Mouse (Mus musculus) midbrain, embryonic 11.5 days (tissue): ENCODE data around the gene Clec2e. TPM values are rescaled to one million over a fixed set of nuclear protein-coding genes. Genes with fewer than 3 reads are reported as not detected.
"Not testable (repeated sequence)": the region's sequence is repeated elsewhere in the genome, so short reads cannot be mapped to it uniquely, and the experiment has no call there.

ENCODE experiments used
- ATAC-seq: fragments of 200-750 bp; cut with Nextera tagmentation; 2 replicates; pipeline ENCODE4 v1.8.0; 2017; ENCODE audit warnings: moderate TSS enrichment, moderate library complexity; ENCODE audit not compliant: low FRiP score
- DNase-seq: peaks from one replicate; pipeline ENCODE4 v3.0.0; 2015; ENCODE audit warnings: low spot score; ENCODE audit errors: missing footprints
- H3K27ac ChIP-seq: fragments of 300-500 bp; sonication (generic); 2 replicates; pipeline ENCODE4 v1.5.1; 2014; ENCODE audit warnings: low read depth, low read length
- H3K27me3 ChIP-seq: fragments of 300-500 bp; sonication (generic); 2 replicates; pipeline ENCODE4 v1.6.1; 2014; ENCODE audit warnings: mild to moderate bottlenecking, low read length, moderate library complexity, mixed read lengths; ENCODE audit not compliant: control insufficient read depth, insufficient read depth
- H3K36me3 ChIP-seq: fragments of 300-500 bp; sonication (generic); 2 replicates; pipeline ENCODE4 v1.6.1; 2014; ENCODE audit warnings: mild to moderate bottlenecking, low read length, moderate library complexity, mixed read lengths; ENCODE audit not compliant: control insufficient read depth, insufficient read depth
- H3K4me1 ChIP-seq: fragments of 300-500 bp; sonication (generic); 2 replicates; pipeline ENCODE4 v1.6.1; 2014; ENCODE audit warnings: low read length; ENCODE audit not compliant: control insufficient read depth, insufficient read depth
- H3K4me2 ChIP-seq: fragments of 300-500 bp; sonication (generic); 2 replicates; pipeline ENCODE4 v1.6.1; 2014; ENCODE audit warnings: mild to moderate bottlenecking, moderate library complexity
- H3K4me3 ChIP-seq: fragments of 300-500 bp; sonication (generic); 2 replicates; pipeline ENCODE4 v1.5.1; 2014; ENCODE audit warnings: low read depth, low read length
- H3K9ac ChIP-seq: fragments of 300-500 bp; sonication (generic); 2 replicates; pipeline ENCODE4 v1.6.1; 2014; ENCODE audit warnings: low read length
- H3K9me3 ChIP-seq: fragments of 300-500 bp; sonication (generic); 2 replicates; pipeline ENCODE4 v1.6.1; 2016; ENCODE audit warnings: low read length; ENCODE audit not compliant: control insufficient read depth
- WGBS: fragments of 180-500 bp; shearing (Covaris S2); extraction: QIAGEN DNeasy Blood & Tissue Kit; methylation state at CpG from one replicate; pipeline ENCODE4 v1.1.7; 2014; 5-methylcytosine and 5-hydroxymethylcytosine counted together
- polyA plus RNA-seq: library from polyadenylated mRNA; unstranded; fragments of >200 nt; fragmentation: Nextera tagmentation; extraction: Ambion mirVana; gene quantifications from 2 replicates; pipeline ENCODE4 v1.2.1, GENCODE M21; 2014

Clec2e gene
- polyA plus RNA-seq, 1 experiment from 2014 or later, result not detected

GRCm38 (mm10) chr6:129112526-129112925, 11.8 kb upstream of the Clec2e start:
- no peaks in the 10 kb centered on the region for H3K9me3 ChIP-seq
- 84% methylated on average over 1 of the region's 1 CpGs for WGBS
- H3K4me3 ChIP-seq, result no peak overlapping the region
- no peak for DNase-seq
- no peaks in the 10 kb centered on the region for H3K4me1 ChIP-seq
- no peak for ATAC-seq
- no peaks in the 10 kb centered on the region for H3K27me3 ChIP-seq
- no peak overlapping the region for H3K27ac ChIP-seq
- no peak overlapping the region for H3K4me2 ChIP-seq
- H3K9ac ChIP-seq, result no peak overlapping the region
- H3K36me3 ChIP-seq, result no peaks in the 10 kb centered on the region

GRCm38 (mm10) chr6:129107916-129108315, 7.2 kb upstream of the Clec2e start:
- ATAC-seq (no peak), DNase-seq (no peak)
- H3K27ac ChIP-seq, result no peak overlapping the region
- H3K27me3 ChIP-seq, result no peaks in the 10 kb centered on the region
- H3K4me1 ChIP-seq, result no peaks in the 10 kb centered on the region
- H3K4me2 ChIP-seq, result no peak overlapping the region
- no peak overlapping the region for H3K4me3 ChIP-seq
- H3K9ac ChIP-seq, result no peak overlapping the region
- H3K36me3 ChIP-seq, result no peaks in the 10 kb centered on the region
- H3K9me3 ChIP-seq, result no peaks in the 10 kb centered on the region

GRCm38 (mm10) chr6:129102858-129103555, 2.3 kb upstream of the Clec2e start:
- Histone ChIP-seq H3K9me3 (no peaks in the 10 kb centered on the region), H3K9ac (no peak overlapping the region), H3K4me1 (no peaks in the 10 kb centered on the region), H3K36me3 (no peaks in the 10 kb centered on the region), H3K4me3 (no peak overlapping the region), H3K4me2 (no peak overlapping the region), H3K27ac (no peak overlapping the region), H3K27me3 (no peaks in the 10 kb centered on the region)
- DNase-seq (no peak), ATAC-seq (no peak)
- WGBS, result 84% methylated on average over 4 of the region's 4 CpGs

GRCm38 (mm10) chr6:129101604-129102003, 891 bp upstream of the Clec2e start:
- DNase-seq (no peak), ATAC-seq (no peak)
- WGBS, result 95% methylated on average over 1 of the region's 1 CpGs

GRCm38 (mm10) chr6:129097929-129098328, 2.8 kb downstream of the Clec2e start:
- Histone ChIP-seq H3K27ac (no peak overlapping the region), H3K9ac (no peak overlapping the region), H3K4me1 (no peaks in the 10 kb centered on the region), H3K4me3 (no peak overlapping the region), H3K4me2 (no peak overlapping the region), H3K27me3 (no peaks in the 10 kb centered on the region), H3K9me3 (no peaks in the 10 kb centered on the region), H3K36me3 (no peaks in the 10 kb centered on the region)
- ATAC-seq (no peak), DNase-seq (no peak)
- WGBS, result 53% methylated on average over 1 of the region's 1 CpGs

More at GRCm38 (mm10) chr6:129101604-129102003, 891 bp upstream of the Clec2e start:
- Histone ChIP-seq H3K27ac (no peak overlapping the region), H3K9ac (no peak overlapping the region), H3K9me3 (no peaks in the 10 kb centered on the region), H3K27me3 (no peaks in the 10 kb centered on the region), H3K4me1 (no peaks in the 10 kb centered on the region), H3K4me3 (no peak overlapping the region), H3K4me2 (no peak overlapping the region), H3K36me3 (no peaks in the 10 kb centered on the region)

- H3K4me3 ChIP-seq, result no peak overlapping the region
- H3K9me3 ChIP-seq, result no peaks in the 10 kb centered on the region
- no peak for DNase-seq
- H3K4me1 ChIP-seq, result no peaks in the 10 kb centered on the region
- H3K27me3 ChIP-seq, result no peaks in the 10 kb centered on the region
- H3K9ac ChIP-seq, result no peak overlapping the region
- H3K27ac ChIP-seq, result no peak overlapping the region
- peak; percentile 70; the same call in 1 of the 2 replicates for ATAC-seq
- H3K4me2 ChIP-seq, result no peak overlapping the region
- H3K36me3 ChIP-seq, result no peaks in the 10 kb centered on the region
These were observed 5.5 kb downstream of the Clec2e start for GRCm38 (mm10) chr6:129095166-129095565.

GRCm38 (mm10) chr6:129088596-129088995, 12.1 kb downstream of the Clec2e start:
- H3K4me1 ChIP-seq, H3K9me3 ChIP-seq, H3K4me2 ChIP-seq, DNase-seq, H3K9ac ChIP-seq, ATAC-seq, H3K27me3 ChIP-seq, H3K27ac ChIP-seq, H3K4me3 ChIP-seq, H3K36me3 ChIP-seq: not testable (repeated sequence)
- WGBS, result 94% methylated on average over 8 of the region's 8 CpGs

- Histone ChIP-seq H3K4me3 (no peak overlapping the region), H3K4me1 (no peaks in the 10 kb centered on the region), H3K27me3 (no peaks in the 10 kb centered on the region), H3K4me2 (no peak overlapping the region), H3K9me3 (no peaks in the 10 kb centered on the region), H3K27ac (no peak overlapping the region), H3K36me3 (no peaks in the 10 kb centered on the region), H3K9ac (no peak overlapping the region)
- 78% methylated on average over 1 of the region's 1 CpGs for WGBS
- ATAC-seq (no peak), DNase-seq (no peak)
These were observed 12.6 kb downstream of the Clec2e start for GRCm38 (mm10) chr6:129088161-129088560.

- not testable (repeated sequence) for H3K4me2 ChIP-seq, H3K27ac ChIP-seq, H3K9me3 ChIP-seq, DNase-seq, H3K4me3 ChIP-seq, H3K4me1 ChIP-seq, H3K9ac ChIP-seq, ATAC-seq, H3K36me3 ChIP-seq, H3K27me3 ChIP-seq
- 77% methylated on average over 2 of the region's 2 CpGs for WGBS
These were observed 14.7 kb downstream of the Clec2e start for GRCm38 (mm10) chr6:129086031-129086430.
